Mouse (Mus musculus) embryonic fibroblast, embryonic 13.5 days (primary cell): ENCODE results near the gene Mrpl30.

Source experiments
- CTCF ChIP-seq: IDR thresholded peaks from 2 replicates; pipeline ENCODE4 v1.5.1; 2011; ENCODE audit warnings: mild to moderate bottlenecking, control low read depth, low read length, moderate library complexity, borderline replicate concordance; ENCODE audit not compliant: insufficient read depth
- POLR2A ChIP-seq: IDR thresholded peaks from 2 replicates; pipeline ENCODE4 v1.6.1; 2011; ENCODE audit warnings: low read depth, mild to moderate bottlenecking, control low read depth, low read length, moderate library complexity

DNA sequence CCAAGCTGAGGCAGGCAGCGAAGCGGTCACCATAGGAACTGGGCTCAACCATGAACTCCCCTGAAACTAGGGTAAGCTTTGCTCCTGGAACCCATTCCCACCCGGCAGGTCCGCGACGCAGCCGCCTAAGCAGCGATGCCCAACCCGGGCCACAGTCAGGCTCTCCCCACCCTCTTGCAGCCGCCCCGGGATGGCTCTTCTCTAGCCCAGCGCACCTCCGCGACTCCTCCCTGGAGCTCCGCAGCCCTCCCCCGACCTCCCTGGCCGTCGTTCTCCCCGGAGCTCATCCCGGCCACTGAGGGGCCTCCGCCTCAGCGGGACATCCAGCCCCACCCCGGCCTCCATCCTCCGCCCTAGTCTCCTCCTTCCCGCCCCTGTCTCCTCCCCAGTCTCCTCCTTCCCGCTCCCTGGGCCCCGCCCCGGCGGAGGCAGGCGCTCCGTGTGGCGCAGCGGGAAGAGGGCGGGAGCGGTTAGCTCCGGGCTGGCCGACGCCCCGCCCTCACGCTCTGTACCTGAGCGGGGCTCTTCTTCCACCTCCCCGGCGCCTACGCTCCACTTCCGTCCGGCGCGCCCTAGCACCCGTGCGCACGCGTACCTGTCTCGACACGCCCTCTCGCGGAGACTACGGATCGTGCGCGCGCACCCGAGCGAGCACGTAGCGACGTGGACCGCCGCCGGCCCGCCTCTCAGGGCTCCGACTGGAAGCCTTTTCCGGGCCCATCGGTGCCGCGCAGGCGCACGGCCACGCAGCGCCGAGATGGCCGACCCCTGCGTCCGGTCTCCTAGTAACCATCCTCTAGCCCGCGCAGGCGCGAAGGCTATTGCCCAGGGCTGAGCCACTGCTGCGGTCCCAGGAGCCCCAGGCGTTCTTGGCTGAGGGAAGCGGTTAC, 25.5 kb upstream of the Mrpl30 start:
- TF ChIP-seq POLR2A, result peak; percentile 94
- TF ChIP-seq CTCF, result no peak; the same call in 1 of the 2 replicates
